Mouse (Mus musculus) forebrain, embryonic 15.5 days (tissue): ENCODE results near the gene Gm20916. TPM values are rescaled to one million over a fixed set of nuclear protein-coding genes. Genes with fewer than 3 reads are reported as not detected.
"Not testable (repeated sequence)": the region's sequence is repeated elsewhere in the genome, so short reads cannot be mapped to it uniquely, and the experiment has no call there.

Source experiments
- ATAC-seq: fragments of 200-750 bp; cut with Nextera tagmentation; replicated peaks from 2 replicates; pipeline ENCODE4 v1.8.0; 2017; ENCODE audit warnings: mild to moderate bottlenecking, moderate TSS enrichment, moderate library complexity
- H3K27ac ChIP-seq: fragments of 300-500 bp; sonication (generic); replicated peaks from 2 replicates; pipeline ENCODE4 v1.5.1; 2015; ENCODE audit warnings: mild to moderate bottlenecking, inconsistent platforms
- H3K27me3 ChIP-seq: fragments of 300-500 bp; sonication (generic); 2 replicates; pipeline ENCODE4 v1.6.1; 2015; ENCODE audit warnings: inconsistent platforms
- H3K36me3 ChIP-seq: fragments of 300-500 bp; sonication (generic); 2 replicates; pipeline ENCODE4 v1.6.1; 2015; ENCODE audit warnings: mild to moderate bottlenecking, inconsistent platforms
- H3K4me1 ChIP-seq: fragments of 300-500 bp; sonication (generic); 2 replicates; pipeline ENCODE4 v1.6.1; 2015; ENCODE audit warnings: inconsistent platforms
- H3K4me2 ChIP-seq: fragments of 300-500 bp; sonication (generic); replicated peaks from 2 replicates; pipeline ENCODE4 v1.6.1; 2015; ENCODE audit warnings: mild to moderate bottlenecking, inconsistent platforms
- H3K4me3 ChIP-seq: fragments of 300-500 bp; sonication (generic); 2 replicates; pipeline ENCODE4 v1.5.1; 2015; ENCODE audit warnings: mild to moderate bottlenecking, inconsistent platforms
- H3K9ac ChIP-seq: fragments of 300-500 bp; sonication (generic); replicated peaks from 2 replicates; pipeline ENCODE4 v1.6.1; 2015; ENCODE audit warnings: mild to moderate bottlenecking, inconsistent platforms
- H3K9me3 ChIP-seq: fragments of 300-500 bp; sonication (generic); 2 replicates; pipeline ENCODE4 v1.6.1; 2016; ENCODE audit warnings: inconsistent platforms
- WGBS: fragments of 180-500 bp; shearing (Covaris S2); methylation state at CpG from one replicate; pipeline ENCODE4 v1.1.7; 2015; ENCODE audit warnings: mixed read lengths; 5-methylcytosine and 5-hydroxymethylcytosine counted together
- polyA plus RNA-seq: library from polyadenylated mRNA; unstranded; fragments of >200 nt; fragmentation: Nextera tagmentation; extraction: Ambion mirVana; gene quantifications from 2 replicates; pipeline ENCODE4 v1.2.1, GENCODE M21; 2015

Gene Gm20916
- not detected in 2 replicates for polyA plus RNA-seq

- H3K4me2 ChIP-seq, H3K4me3 ChIP-seq, H3K27me3 ChIP-seq, H3K9me3 ChIP-seq, ATAC-seq, H3K9ac ChIP-seq, H3K36me3 ChIP-seq, H3K27ac ChIP-seq, H3K4me1 ChIP-seq: not testable (repeated sequence)
- WGBS, result no CpG with 5 or more reads among the region's 6 CpGs
Observed at GRCm38 (mm10) chrY:79319265-79319664, at the start of gene Gm20916. Gm20916 (plus strand) TSS chrY:79319565.

Other genes with a start within 250 kb of the Gm20916 start
- gene Gm20917, start 168.4 kb upstream of the Gm20916 start, polyA plus RNA-seq, result not detected in 2 replicates